Mouse (Mus musculus) lung, adult 2 months (tissue): ENCODE data around the gene Gpr182.

ENCODE experiments used
- CTCF ChIP-seq: fragments of 200-500 bp; IDR thresholded peaks from 2 replicates; pipeline ENCODE4 v1.5.1; 2011; ENCODE audit warnings: mild to moderate bottlenecking, low read length, control low read depth; ENCODE audit not compliant: insufficient read depth
- POLR2A ChIP-seq: fragments of 200-500 bp; IDR thresholded peaks from 2 replicates; pipeline ENCODE4 v1.6.1; 2011; ENCODE audit warnings: low read depth, mild to moderate bottlenecking, control low read depth, low read length, borderline replicate concordance; ENCODE audit errors: extremely low read depth

- TF ChIP-seq POLR2A (no peak), CTCF (no peak)
These were observed 43.8 kb downstream of the Gpr182 start for GRCm38 (mm10) chr10:127707721-127708120.
